Mouse (Mus musculus) limb, embryonic 14.5 days (tissue): ENCODE data around the gene H1foo. TPM values are rescaled to one million over a fixed set of nuclear protein-coding genes. Genes with fewer than 3 reads are reported as not detected.

ENCODE experiments used
- ATAC-seq: fragments of 200-750 bp; cut with Nextera tagmentation; 2 replicates; pipeline ENCODE4 v1.8.0; 2017; ENCODE audit warnings: low read depth, moderate number of reproducible peaks, moderate TSS enrichment; ENCODE audit not compliant: low FRiP score
- DNase-seq: peaks from one replicate; pipeline ENCODE4 v3.0.0-alpha.2; 2015; ENCODE audit warnings: low spot score
- H3K27ac ChIP-seq: fragments of 300-500 bp; sonication (generic); replicated peaks from 2 replicates; pipeline ENCODE4 v1.5.1; 2014; ENCODE audit warnings: low read depth, mild to moderate bottlenecking, low read length, moderate library complexity, mixed read lengths
- H3K27me3 ChIP-seq: fragments of 300-500 bp; sonication (generic); 2 replicates; pipeline ENCODE4 v1.6.1; 2014; ENCODE audit warnings: low read length, mixed read lengths; ENCODE audit not compliant: control insufficient read depth, insufficient read depth
- H3K36me3 ChIP-seq: fragments of 300-500 bp; sonication (generic); 2 replicates; pipeline ENCODE4 v1.6.1; 2014; ENCODE audit warnings: mild to moderate bottlenecking, low read length, moderate library complexity, mixed read lengths; ENCODE audit not compliant: control insufficient read depth, insufficient read depth
- H3K4me1 ChIP-seq: fragments of 300-500 bp; sonication (generic); 2 replicates; pipeline ENCODE4 v1.6.1; 2014; ENCODE audit warnings: antibody characterized with exemption, low read length, mixed read lengths; ENCODE audit not compliant: control insufficient read depth, insufficient read depth
- H3K4me2 ChIP-seq: fragments of 300-500 bp; sonication (generic); replicated peaks from 2 replicates; pipeline ENCODE4 v1.6.1; 2014; ENCODE audit warnings: low read depth, mild to moderate bottlenecking, low read length, moderate library complexity; ENCODE audit not compliant: severe bottlenecking
- H3K4me3 ChIP-seq: fragments of 300-500 bp; sonication (generic); replicated peaks from 2 replicates; pipeline ENCODE4 v1.5.1; 2014; ENCODE audit warnings: low read length
- H3K9ac ChIP-seq: fragments of 300-500 bp; sonication (generic); 2 replicates; pipeline ENCODE4 v1.6.1; 2014; ENCODE audit warnings: mild to moderate bottlenecking, low read depth, low read length, moderate library complexity; ENCODE audit not compliant: severe bottlenecking
- H3K9me3 ChIP-seq: fragments of 300-500 bp; sonication (generic); 2 replicates; pipeline ENCODE4 v1.6.1; 2016; ENCODE audit warnings: low read length; ENCODE audit not compliant: control insufficient read depth
- POLR2A ChIP-seq: fragments of 200-500 bp; IDR thresholded peaks from 2 replicates; pipeline ENCODE4 v1.8.0; 2012; ENCODE audit warnings: inconsistent platforms, mild to moderate bottlenecking, moderate library complexity, borderline replicate concordance; ENCODE audit not compliant: insufficient read depth, insufficient read length; ENCODE audit errors: extremely low read depth
- WGBS: fragments of 180-500 bp; shearing (Covaris S2); extraction: QIAGEN DNeasy Blood & Tissue Kit; methylation state at CpG from one replicate; pipeline ENCODE4 v1.1.7; 2014; 5-methylcytosine and 5-hydroxymethylcytosine counted together
- polyA plus RNA-seq, 2 experiments: library from polyadenylated mRNA; depleted of rRNA in 1 of 2; stranded (reverse) in 1 of 2; unstranded in 1 of 2; fragments of >200 nt; fragmentation: Nextera tagmentation in 1 of 2; extraction: Ambion mirVana in 1 of 2; gene quantifications; 2 replicates each; pipeline versions ENCODE4 v1.2.1 to v1.2.3; 2012 to 2014

The H1foo gene
- polyA plus RNA-seq, 2 experiments = not detected

DNA sequence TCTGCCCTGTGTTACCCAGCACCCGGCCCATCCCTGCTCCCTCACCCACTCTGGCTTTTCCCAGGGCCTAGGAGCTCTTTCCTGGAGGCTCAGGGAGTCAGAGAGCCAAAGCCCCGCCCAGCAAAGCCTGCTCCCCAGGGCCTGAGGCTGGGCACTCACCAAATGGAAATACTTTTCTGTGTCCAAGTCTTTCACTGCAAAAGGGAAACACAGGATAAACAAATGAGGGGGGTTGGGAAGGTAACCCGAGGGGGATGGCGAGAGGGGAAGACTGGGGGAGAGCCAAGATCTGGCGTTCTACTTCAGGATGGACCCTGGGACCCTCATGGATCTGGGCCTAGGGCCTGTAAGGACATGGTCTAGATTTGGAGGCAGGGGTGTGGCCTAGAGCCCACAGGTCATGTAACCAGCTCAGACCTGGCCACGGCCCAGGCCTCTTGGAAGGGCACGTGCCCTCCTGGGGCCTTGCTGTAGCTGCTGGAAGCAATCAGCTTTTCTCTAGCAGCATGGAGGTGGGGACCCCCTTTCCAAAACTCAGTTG is 14.5 kb downstream of the H1foo start:
- ATAC-seq (no peak), DNase-seq (peak; percentile 44)
- Histone ChIP-seq H3K4me1 (peaks cover 23% of the 10 kb centered on the region), H3K4me2 (no peak overlapping the region), H3K9ac (no peak overlapping the region), H3K27ac (no peak overlapping the region), H3K27me3 (no peaks in the 10 kb centered on the region), H3K9me3 (no peaks in the 10 kb centered on the region), H3K4me3 (no peak overlapping the region), H3K36me3 (no peaks in the 10 kb centered on the region)
- TF ChIP-seq POLR2A = no peak
- WGBS = 64% methylated on average over 7 of the region's 7 CpGs

DNA sequence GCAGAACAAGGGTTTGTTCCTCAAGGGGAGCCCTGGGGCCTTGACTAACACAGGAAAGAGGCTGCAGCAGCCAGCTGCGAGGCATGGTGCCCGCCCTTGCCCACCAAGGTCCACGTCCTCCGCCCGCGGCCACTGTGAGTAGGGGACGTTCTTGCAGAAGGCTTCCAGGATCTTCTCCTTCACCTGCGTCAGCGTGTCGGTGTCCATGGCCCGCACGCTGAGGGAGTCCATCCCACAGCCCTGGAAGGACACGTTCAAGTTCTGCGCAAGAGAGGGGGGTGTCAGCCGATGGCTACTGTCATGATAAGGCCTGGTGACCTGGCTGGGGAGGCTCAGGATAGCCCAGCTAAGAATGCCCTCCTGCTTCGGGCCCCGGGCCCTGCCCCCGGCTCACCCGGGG is 15.6 kb downstream of the H1foo start:
- Histone ChIP-seq H3K36me3 (no peaks in the 10 kb centered on the region), H3K9ac (no peak overlapping the region), H3K4me1 (peaks cover 20% of the 10 kb centered on the region), H3K27ac (no peak overlapping the region), H3K4me3 (no peak overlapping the region), H3K4me2 (no peak overlapping the region), H3K27me3 (no peaks in the 10 kb centered on the region), H3K9me3 (no peaks in the 10 kb centered on the region)
- no peak for TF ChIP-seq POLR2A
- DNase-seq = no peak
- no peak for ATAC-seq
- 91% methylated on average over 19 of the region's 19 CpGs for WGBS

DNA sequence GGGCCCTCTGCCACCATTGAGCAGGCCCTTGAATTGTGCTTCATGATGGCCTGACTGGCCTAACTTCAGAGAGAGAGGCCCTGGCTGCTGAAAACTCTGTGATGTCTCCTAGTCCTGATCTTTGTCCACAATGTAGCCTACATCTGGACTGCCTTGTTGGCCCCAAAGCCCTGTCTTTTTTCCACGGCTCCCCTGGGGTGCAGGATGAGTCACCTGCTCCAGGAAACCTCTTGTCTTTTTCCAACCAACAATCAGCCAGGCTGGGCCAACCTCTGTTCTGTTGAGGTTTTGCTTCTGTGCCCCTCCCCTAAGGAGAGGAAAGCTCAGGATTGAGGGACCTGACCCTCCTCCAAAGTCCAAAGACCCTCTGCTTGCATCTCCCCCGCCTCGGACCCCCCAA is 17.0 kb downstream of the H1foo start:
- no peak overlapping the region for H3K27ac ChIP-seq
- no peaks in the 10 kb centered on the region for H3K9me3 ChIP-seq
- DNase-seq (no peak), ATAC-seq (no peak)
- no peak overlapping the region for H3K9ac ChIP-seq
- TF ChIP-seq POLR2A = no peak
- H3K4me2 ChIP-seq = no peak overlapping the region
- H3K36me3 ChIP-seq = peaks cover 6% of the 10 kb centered on the region
- H3K27me3 ChIP-seq = no peaks in the 10 kb centered on the region
- peaks cover 20% of the 10 kb centered on the region for H3K4me1 ChIP-seq
- no peak overlapping the region for H3K4me3 ChIP-seq
- 89% methylated on average over 3 of the region's 3 CpGs for WGBS

GRCm38 (mm10) chr6:115962439-115963085 is 17.8 kb downstream of the H1foo start:
- Histone ChIP-seq H3K27me3 (no peaks in the 10 kb centered on the region), H3K9ac (no peak overlapping the region), H3K4me3 (no peak overlapping the region), H3K9me3 (no peaks in the 10 kb centered on the region), H3K36me3 (peaks cover 6% of the 10 kb centered on the region), H3K4me1 (peaks cover 13% of the 10 kb centered on the region), H3K27ac (no peak overlapping the region), H3K4me2 (no peak overlapping the region)
- no peak for TF ChIP-seq POLR2A
- 45% methylated on average over 23 of the region's 23 CpGs for WGBS
- ATAC-seq = no peak
- DNase-seq = no peak

- Histone ChIP-seq H3K27ac (no peak overlapping the region), H3K4me2 (no peak overlapping the region), H3K4me1 (peaks cover 6% of the 10 kb centered on the region), H3K36me3 (peaks cover 6% of the 10 kb centered on the region), H3K9me3 (no peaks in the 10 kb centered on the region), H3K4me3 (no peak overlapping the region), H3K27me3 (no peaks in the 10 kb centered on the region), H3K9ac (no peak overlapping the region)
- WGBS = 65% methylated on average over 9 of the region's 9 CpGs
- ATAC-seq (no peak), DNase-seq (no peak)
- TF ChIP-seq POLR2A = no peak
Measured at GRCm38 (mm10) chr6:115963656-115964055, 18.9 kb downstream of the H1foo start.
